Mouse (Mus musculus) midbrain, embryonic 13.5 days (tissue): Measurements from ENCODE around the gene Srebf1. TPM values are rescaled to one million over a fixed set of nuclear protein-coding genes. Genes with fewer than 3 reads are reported as not detected.

ENCODE experiments used
- ATAC-seq: fragments of 200-750 bp; cut with Nextera tagmentation; 2 replicates; pipeline ENCODE4 v1.8.0; 2017; ENCODE audit warnings: mild to moderate bottlenecking, moderate TSS enrichment, moderate library complexity
- H3K27ac ChIP-seq: fragments of 300-500 bp; sonication (generic); 2 replicates; pipeline ENCODE4 v1.5.1; 2015; ENCODE audit warnings: inconsistent platforms, mild to moderate bottlenecking, moderate library complexity
- H3K27me3 ChIP-seq: fragments of 300-500 bp; sonication (generic); 2 replicates; pipeline ENCODE4 v1.6.1; 2015; ENCODE audit warnings: mild to moderate bottlenecking, inconsistent platforms
- H3K36me3 ChIP-seq: fragments of 300-500 bp; sonication (generic); 2 replicates; pipeline ENCODE4 v1.6.1; 2015; ENCODE audit warnings: mild to moderate bottlenecking, inconsistent platforms
- H3K4me1 ChIP-seq: fragments of 300-500 bp; sonication (generic); replicated peaks from 2 replicates; pipeline ENCODE4 v1.6.1; 2015; ENCODE audit warnings: inconsistent platforms
- H3K4me2 ChIP-seq: fragments of 300-500 bp; sonication (generic); replicated peaks from 2 replicates; pipeline ENCODE4 v1.6.1; 2015; ENCODE audit warnings: moderate library complexity, mild to moderate bottlenecking, inconsistent platforms
- H3K4me3 ChIP-seq: fragments of 300-500 bp; sonication (generic); replicated peaks from 2 replicates; pipeline ENCODE4 v1.5.1; 2015; ENCODE audit warnings: mild to moderate bottlenecking, inconsistent platforms
- H3K9ac ChIP-seq: fragments of 300-500 bp; sonication (generic); replicated peaks from 2 replicates; pipeline ENCODE4 v1.6.1; 2015; ENCODE audit warnings: mild to moderate bottlenecking, inconsistent platforms
- H3K9me3 ChIP-seq: fragments of 300-500 bp; sonication (generic); 2 replicates; pipeline ENCODE4 v1.6.1; 2016; ENCODE audit warnings: mild to moderate bottlenecking, inconsistent platforms
- WGBS: fragments of 180-500 bp; shearing (Covaris S2); methylation state at CpG from one replicate; pipeline ENCODE4 v1.1.7; 2015; 5-methylcytosine and 5-hydroxymethylcytosine counted together
- polyA plus RNA-seq: library from polyadenylated mRNA; unstranded; fragments of >200 nt; fragmentation: Nextera tagmentation; extraction: Ambion mirVana; gene quantifications from 2 replicates; pipeline ENCODE4 v1.2.1, GENCODE M21; 2015

Srebf1 gene
- 38.5 and 46.0 TPM in 2 replicates for polyA plus RNA-seq

- H3K4me2 ChIP-seq: peak within 1 kb of the TSS; percentile 60
- 7% methylated on average over 46 of the region's 46 CpGs for WGBS
These were observed at the start of gene Srebf1 for GRCm38 (mm10) chr11:60222469-60223236. Gene Srebf1 (minus strand): TSS chr11:60222581.

GRCm38 (mm10) chr11:60268563-60268962 lies 46.2 kb upstream of the Srebf1 start:
- peaks cover 23% of the 10 kb centered on the region; the same call in 1 of the 2 replicates for H3K36me3 ChIP-seq
- H3K4me3 ChIP-seq: no peak overlapping the region
- peaks cover 16% of the 10 kb centered on the region for H3K4me1 ChIP-seq
- H3K4me2 ChIP-seq: no peak overlapping the region
- no peak overlapping the region for H3K9ac ChIP-seq
- ATAC-seq: no peak
- H3K27me3 ChIP-seq: no peaks in the 10 kb centered on the region
- 70% methylated on average over 3 of the region's 3 CpGs for WGBS
- no peaks in the 10 kb centered on the region for H3K9me3 ChIP-seq
- no peak overlapping the region for H3K27ac ChIP-seq

More at GRCm38 (mm10) chr11:60222469-60223236, at the start of gene Srebf1:
- Histone ChIP-seq H3K9ac (peak within 1 kb of the TSS; percentile 58), H3K4me1 (peaks cover 39% of the 10 kb centered on the region), H3K4me3 (peak within 1 kb of the TSS; percentile 34), H3K9me3 (no peaks in the 10 kb centered on the region), H3K27ac (peak within 1 kb of the TSS; percentile 74), H3K36me3 (no peaks in the 10 kb centered on the region), H3K27me3 (0 out of 2 replicates have a peak, but pooled peaks cover 4% of the 10 kb centered on the region)
- peak; percentile 70 for ATAC-seq

- Histone ChIP-seq H3K4me3 (no peak overlapping the region), H3K4me1 (peaks cover 32% of the 10 kb centered on the region), H3K4me2 (no peak overlapping the region), H3K9ac (no peak overlapping the region), H3K9me3 (no peaks in the 10 kb centered on the region), H3K27ac (no peak overlapping the region; the same call in 1 of the 2 replicates), H3K27me3 (no peaks in the 10 kb centered on the region), H3K36me3 (peaks cover 13% of the 10 kb centered on the region; the same call in 1 of the 2 replicates)
- no peak for ATAC-seq
- 88% methylated on average over 4 of the region's 4 CpGs for WGBS
These were observed 43.0 kb upstream of the Srebf1 start for GRCm38 (mm10) chr11:60265271-60265985.

- H3K4me3 ChIP-seq: no peak overlapping the region
- WGBS: 65% methylated on average over 1 of the region's 1 CpGs
- H3K27me3 ChIP-seq: no peaks in the 10 kb centered on the region
- no peak overlapping the region for H3K4me2 ChIP-seq
- peaks cover 32% of the 10 kb centered on the region for H3K4me1 ChIP-seq
- peak overlapping the region; percentile 44 for H3K27ac ChIP-seq
- no peaks in the 10 kb centered on the region for H3K9me3 ChIP-seq
- ATAC-seq: peak; percentile 73
- no peak overlapping the region for H3K9ac ChIP-seq
- H3K36me3 ChIP-seq: peaks cover 13% of the 10 kb centered on the region; the same call in 1 of the 2 replicates
These were observed 42.3 kb upstream of the Srebf1 start for GRCm38 (mm10) chr11:60264651-60265050.

GRCm38 (mm10) chr11:60262396-60262795 lies 40.0 kb upstream of the Srebf1 start:
- H3K27ac ChIP-seq: peak overlapping the region; percentile 52
- 81% methylated on average over 4 of the region's 4 CpGs for WGBS
- no peak overlapping the region for H3K9ac ChIP-seq
- H3K9me3 ChIP-seq: no peaks in the 10 kb centered on the region
- H3K4me3 ChIP-seq: no peak overlapping the region
- H3K4me2 ChIP-seq: no peak overlapping the region
- no peaks in the 10 kb centered on the region for H3K27me3 ChIP-seq
- peak; percentile 6; the same call in 1 of the 2 replicates for ATAC-seq
- H3K36me3 ChIP-seq: peaks cover 13% of the 10 kb centered on the region
- H3K4me1 ChIP-seq: peaks cover 32% of the 10 kb centered on the region

GRCm38 (mm10) chr11:60260743-60261142 lies 38.4 kb upstream of the Srebf1 start:
- WGBS: 96% methylated on average over 3 of the region's 3 CpGs
- Histone ChIP-seq H3K4me2 (no peak overlapping the region), H3K27me3 (no peaks in the 10 kb centered on the region), H3K4me3 (no peak overlapping the region), H3K9me3 (no peaks in the 10 kb centered on the region), H3K4me1 (peaks cover 43% of the 10 kb centered on the region), H3K36me3 (peaks cover 28% of the 10 kb centered on the region), H3K27ac (no peak overlapping the region), H3K9ac (no peak overlapping the region)
- no peak for ATAC-seq

- Histone ChIP-seq H3K36me3 (peaks cover 44% of the 10 kb centered on the region), H3K4me2 (no peak overlapping the region), H3K9me3 (no peaks in the 10 kb centered on the region), H3K4me1 (peaks cover 28% of the 10 kb centered on the region), H3K27me3 (no peaks in the 10 kb centered on the region), H3K4me3 (no peak overlapping the region), H3K27ac (no peak overlapping the region), H3K9ac (no peak overlapping the region)
- 83% methylated on average over 2 of the region's 2 CpGs for WGBS
- ATAC-seq: no peak
These were observed 35.3 kb upstream of the Srebf1 start for GRCm38 (mm10) chr11:60257696-60258095.

- H3K27ac ChIP-seq: no peak overlapping the region
- 87% methylated on average over 9 of the region's 9 CpGs for WGBS
- no peak for ATAC-seq
- H3K9ac ChIP-seq: no peak overlapping the region
- H3K4me3 ChIP-seq: no peak overlapping the region
- H3K27me3 ChIP-seq: no peaks in the 10 kb centered on the region
- peaks cover 20% of the 10 kb centered on the region for H3K4me1 ChIP-seq
- peaks cover 46% of the 10 kb centered on the region for H3K36me3 ChIP-seq
- H3K9me3 ChIP-seq: no peaks in the 10 kb centered on the region
- H3K4me2 ChIP-seq: no peak overlapping the region
These were observed 34.3 kb upstream of the Srebf1 start for GRCm38 (mm10) chr11:60256713-60257112.

GRCm38 (mm10) chr11:60256176-60256681 lies 33.8 kb upstream of the Srebf1 start:
- ATAC-seq: no peak
- H3K4me3 ChIP-seq: no peak overlapping the region
- no peak overlapping the region for H3K9ac ChIP-seq
- WGBS: 70% methylated on average over 6 of the region's 6 CpGs
- H3K27me3 ChIP-seq: no peaks in the 10 kb centered on the region
- H3K4me1 ChIP-seq: peaks cover 20% of the 10 kb centered on the region
- H3K9me3 ChIP-seq: no peaks in the 10 kb centered on the region
- H3K4me2 ChIP-seq: no peak overlapping the region
- 0 out of 2 replicates have a peak overlapping the region, but pooled peaks have one; percentile 9 for H3K27ac ChIP-seq
- H3K36me3 ChIP-seq: peaks cover 49% of the 10 kb centered on the region

- Histone ChIP-seq H3K27me3 (no peaks in the 10 kb centered on the region), H3K9me3 (no peaks in the 10 kb centered on the region), H3K4me1 (peaks cover 20% of the 10 kb centered on the region), H3K27ac (peak overlapping the region; percentile 9; the same call in 1 of the 2 replicates), H3K9ac (no peak overlapping the region), H3K4me2 (no peak overlapping the region), H3K4me3 (no peak overlapping the region), H3K36me3 (peaks cover 52% of the 10 kb centered on the region)
- WGBS: 82% methylated on average over 3 of the region's 3 CpGs
- ATAC-seq: no peak
These were observed 33.3 kb upstream of the Srebf1 start for GRCm38 (mm10) chr11:60255639-60256038.

GRCm38 (mm10) chr11:60255181-60255580 lies 32.8 kb upstream of the Srebf1 start:
- no peak for ATAC-seq
- Histone ChIP-seq H3K9me3 (peaks cover 2% of the 10 kb centered on the region; the same call in 1 of the 2 replicates), H3K9ac (no peak overlapping the region), H3K36me3 (peaks cover 56% of the 10 kb centered on the region), H3K27ac (no peak overlapping the region; the same call in 1 of the 2 replicates), H3K27me3 (no peaks in the 10 kb centered on the region), H3K4me3 (no peak overlapping the region), H3K4me1 (peaks cover 20% of the 10 kb centered on the region), H3K4me2 (no peak overlapping the region)
- WGBS: 49% methylated on average over 3 of the region's 3 CpGs

GRCm38 (mm10) chr11:60254308-60254707 lies 31.9 kb upstream of the Srebf1 start:
- no peak overlapping the region for H3K9ac ChIP-seq
- WGBS: 67% methylated on average over 5 of the region's 5 CpGs
- H3K27me3 ChIP-seq: no peaks in the 10 kb centered on the region
- H3K4me2 ChIP-seq: no peak overlapping the region
- no peak for ATAC-seq
- no peak overlapping the region for H3K4me3 ChIP-seq
- H3K9me3 ChIP-seq: peaks cover 3% of the 10 kb centered on the region; the same call in 1 of the 2 replicates
- H3K27ac ChIP-seq: peak overlapping the region; percentile 44; the same call in 1 of the 2 replicates
- H3K36me3 ChIP-seq: peaks cover 57% of the 10 kb centered on the region
- peaks cover 20% of the 10 kb centered on the region for H3K4me1 ChIP-seq
